Mouse (Mus musculus) Patski (cell line): ENCODE data around the gene Spocd1. TPM values are rescaled to one million over a fixed set of nuclear protein-coding genes. Genes with fewer than 3 reads are reported as not detected.
A peak's percentile ranks its signal among the peaks of the same experiment; 100 is the strongest.

ENCODE experiments used
- ATAC-seq: fragments of 100-300 bp; one replicate; pipeline ENCODE4 v1.8.0; 2021
- CTCF ChIA-PET: fragments of 350-600 bp; sonication (Branson Sonifier 250); formaldehyde crosslinking; loops from one replicate; lab custom pipeline; 2022; ENCODE audit warnings: inconsistent platforms; lab: Charles Lee
- POLR2A ChIA-PET: fragments of 350-600 bp; sonication (Branson Sonifier 250); formaldehyde crosslinking; loops from one replicate; lab custom pipeline; 2022; ENCODE audit warnings: antibody characterized with exemption, inconsistent platforms; lab: Charles Lee
- DNase-seq: peaks from one replicate; pipeline ENCODE4 v3.0.0-alpha.2; 2011; ENCODE audit warnings: low read depth, low spot score
- H3K27me3 ChIP-seq: fragments of 371-371 bp; one replicate; pipeline ENCODE4 v1.5.1; 2021
- CTCF ChIP-seq: fragments of 100-300 bp; IDR thresholded peaks from one replicate; pipeline ENCODE4 v1.5.1; 2021
- in situ Hi-C: fragments of 300-500 bp; cut with MboI; formaldehyde crosslinking; loops from 3 replicates; pipeline ENCODE4 v1.11.1; 2018; ENCODE audit warnings: low pct_unique_long_range_greater_than_20kb, mixed read lengths
- polyA plus RNA-seq: library from polyadenylated mRNA; unstranded; gene quantifications from one replicate; pipeline ENCODE4 v1.2.3, GENCODE M21; 2021

Spocd1 gene
- polyA plus RNA-seq, 1 experiment from 2014 or later = 0.03 TPM

GRCm38 (mm10) chr4:129951359-129951821 is 22.3 kb downstream of the Spocd1 start:
- ChIA-PET POLR2A (no interaction called here), CTCF (no interaction called here)
- no peak for TF ChIP-seq CTCF
- in situ Hi-C loops = no loop called here
- DNase-seq (no peak), ATAC-seq (no peak)
- H3K27me3 ChIP-seq = no peaks in the 10 kb centered on the region

- ChIA-PET CTCF (no interaction called here), POLR2A (no interaction called here)
- DNase-seq (no peak), ATAC-seq (no peak)
- no peak for TF ChIP-seq CTCF
- in situ Hi-C loops = no loop called here
- no peaks in the 10 kb centered on the region for H3K27me3 ChIP-seq
These were observed 23.3 kb downstream of the Spocd1 start for GRCm38 (mm10) chr4:129952241-129952810.

GRCm38 (mm10) chr4:129954527-129954926 is 25.5 kb downstream of the Spocd1 start:
- in situ Hi-C loops = no loop called here
- DNase-seq = no peak
- ChIA-PET CTCF (interaction anchor here (1.6 to 1.9 kb wide), 2 partner anchors 17 to 22 kb away, joined by 3 to 4 read pairs; no protein-coding TSS in a partner anchor), POLR2A (interaction anchor here (0.7 kb wide), 1 partner anchor 9 kb away, joined by 4 read pairs; no protein-coding TSS in a partner anchor)
- ATAC-seq = no peak
- no peak for TF ChIP-seq CTCF
- H3K27me3 ChIP-seq = no peaks in the 10 kb centered on the region

GRCm38 (mm10) chr4:129960180-129960944 is 31.3 kb downstream of the Spocd1 start:
- in situ Hi-C loops = loop anchor here (5.0 kb wide), 2 partner anchors 132 to 227 kb away; no protein-coding TSS in a partner anchor
- peak; percentile 57 for ATAC-seq
- CTCF ChIA-PET = interaction anchor here (0.8 to 2.2 kb wide), 5 partner anchors 65 to 227 kb away, joined by 3 to 11 read pairs (median 4); no protein-coding TSS in a partner anchor
- no peaks in the 10 kb centered on the region for H3K27me3 ChIP-seq
- no peak for DNase-seq
- TF ChIP-seq CTCF = no peak
- POLR2A ChIA-PET = interaction anchor here (0.6 kb wide), 1 partner anchor 152 kb away, joined by 3 read pairs; no protein-coding TSS in a partner anchor

- TF ChIP-seq CTCF = no peak
- CTCF ChIA-PET = interaction anchor here (0.6 to 0.8 kb wide), 2 partner anchors 16 to 24 kb away, joined by 3 read pairs; no protein-coding TSS in a partner anchor
- DNase-seq = no peak
- in situ Hi-C loops = no loop called here
- POLR2A ChIA-PET = no interaction called here
- ATAC-seq = no peak
- H3K27me3 ChIP-seq = no peaks in the 10 kb centered on the region
These were observed 36.2 kb downstream of the Spocd1 start for GRCm38 (mm10) chr4:129965294-129965693.

GRCm38 (mm10) chr4:129966201-129966600 is 37.2 kb downstream of the Spocd1 start:
- in situ Hi-C loops = no loop called here
- ATAC-seq (no peak), DNase-seq (no peak)
- ChIA-PET POLR2A (no interaction called here), CTCF (no interaction called here)
- no peaks in the 10 kb centered on the region for H3K27me3 ChIP-seq
- TF ChIP-seq CTCF = no peak

GRCm38 (mm10) chr4:129967024-129968014 is 38.3 kb downstream of the Spocd1 start:
- no peak for DNase-seq
- no peak for TF ChIP-seq CTCF
- ChIA-PET CTCF (no interaction called here), POLR2A (no interaction called here)
- H3K27me3 ChIP-seq = no peaks in the 10 kb centered on the region
- in situ Hi-C loops = no loop called here
- ATAC-seq = no peak

GRCm38 (mm10) chr4:129970168-129970567 is 41.1 kb downstream of the Spocd1 start:
- in situ Hi-C loops = no loop called here
- H3K27me3 ChIP-seq = no peaks in the 10 kb centered on the region
- TF ChIP-seq CTCF = no peak
- ChIA-PET POLR2A (no interaction called here), CTCF (no interaction called here)
- DNase-seq (no peak), ATAC-seq (no peak)

GRCm38 (mm10) chr4:129970861-129971260 is 41.8 kb downstream of the Spocd1 start:
- POLR2A ChIA-PET = no interaction called here
- CTCF ChIA-PET = no interaction called here
- no peak for TF ChIP-seq CTCF
- in situ Hi-C loops = no loop called here
- ATAC-seq (no peak), DNase-seq (no peak)
- no peaks in the 10 kb centered on the region for H3K27me3 ChIP-seq

GRCm38 (mm10) chr4:129971989-129972388 is 42.9 kb downstream of the Spocd1 start:
- ChIA-PET CTCF (no interaction called here), POLR2A (no interaction called here)
- in situ Hi-C loops = no loop called here
- no peak for ATAC-seq
- DNase-seq = no peak
- H3K27me3 ChIP-seq = no peaks in the 10 kb centered on the region
- no peak for TF ChIP-seq CTCF
